Mouse (Mus musculus) activated CD4-positive, CD25-positive, alpha-beta regulatory T cell, adult 9 weeks (primary cell): ENCODE measurements around the gene Ankrd53. TPM values are rescaled to one million over a fixed set of nuclear protein-coding genes. Genes with fewer than 3 reads are reported as not detected.

Experiments used
- polyA plus RNA-seq: library from polyadenylated mRNA; unstranded; fragments of 100-300 nt; shearing (Covaris generic); gene quantifications from one replicate; pipeline ENCODE4 v1.2.1, GENCODE M21; 2017

Ankrd53 gene
- not detected for polyA plus RNA-seq

DNA sequence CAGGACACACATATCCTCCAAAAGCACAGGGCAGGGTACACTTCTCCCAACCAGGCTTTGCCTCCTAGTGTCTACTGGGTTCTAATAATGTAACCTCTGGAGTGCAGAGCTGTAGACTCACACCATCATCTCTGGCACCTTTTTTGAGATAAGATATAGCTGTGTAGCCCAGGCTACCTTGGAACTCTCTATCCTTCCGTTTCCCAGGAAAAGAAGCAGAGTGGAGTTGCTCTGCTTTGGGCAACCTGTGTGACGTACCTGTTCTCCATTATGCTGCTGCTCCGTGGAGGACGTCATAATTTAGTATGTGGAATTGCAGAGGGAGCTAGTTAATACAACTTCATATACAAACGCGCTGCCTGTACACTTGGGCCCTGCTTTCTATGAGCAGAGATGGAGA lies at the start of gene Ankrd53:
Ankrd53 (plus strand) TSS at position 301 of the 400 bp plus-strand sequence.

GRCm38 (mm10) chr6:83742761-83743160 lies 19.7 kb upstream of the Ankrd53 start, which contains the start of gene Atp6v1b1:
Gene Atp6v1b1, plus strand, starts transcription at chr6:83742990.

GRCm38 (mm10) chr6:83775638-83776293 lies 13.3 kb downstream of the Ankrd53 start, which contains the start of gene Tex261:
Gene Tex261, minus strand, starts transcription at chr6:83775813.

GRCm38 (mm10) chr6:83794760-83795296 lies 32.4 kb downstream of the Ankrd53 start, which contains the start of gene Nagk:
Gene Nagk, plus strand, starts transcription at chr6:83794982.

Other genes starting within 250 kb of the Ankrd53 start
- gene Actg2, start 226.4 kb upstream of the Ankrd53 start, polyA plus RNA-seq, result 19.6 TPM
- 39.4 TPM for gene Stambp, start 189.9 kb upstream of the Ankrd53 start, polyA plus RNA-seq
- gene Clec4f, start 106.5 kb upstream of the Ankrd53 start, polyA plus RNA-seq, result not detected
- not detected for gene Cd207, start 84.8 kb upstream of the Ankrd53 start, polyA plus RNA-seq
- 0.37 TPM for gene Vax2, start 51.4 kb upstream of the Ankrd53 start, polyA plus RNA-seq
- gene Atp6v1b1, start 19.7 kb upstream of the Ankrd53 start, polyA plus RNA-seq, result not detected
- 92.1 TPM for gene Tex261, start 13.2 kb downstream of the Ankrd53 start, polyA plus RNA-seq
- 28.9 TPM for gene Nagk, start 32.3 kb downstream of the Ankrd53 start, polyA plus RNA-seq
- gene Paip2b, start 69.1 kb downstream of the Ankrd53 start, polyA plus RNA-seq, result 36.9 TPM
- 163 TPM for gene Zfp638, start 104.5 kb downstream of the Ankrd53 start, polyA plus RNA-seq
- 0.12 TPM for gene Dysf, start 245.9 kb downstream of the Ankrd53 start, polyA plus RNA-seq